Mouse (Mus musculus) cerebellum, postnatal 14 days (tissue): ENCODE data around the gene Tspan13.

ENCODE experiments used
- DNase-seq, 2 experiments: peaks; one replicate each; pipeline ENCODE4 v3.0.0; 2021; ENCODE audit warnings: mixed read lengths in 2 of 2

Tspan13 gene

GRCm38 (mm10) chr12:36042348-36042778 is at the start of gene Tspan13:
TSS of gene Tspan13 (minus strand) at chr12:36042500.
- DNase-seq, result peak; percentile 93 to 95

- DNase-seq, result no peak
Observed at GRCm38 (mm10) chr12:36091964-36092363, 49.7 kb upstream of the Tspan13 start.

DNA sequence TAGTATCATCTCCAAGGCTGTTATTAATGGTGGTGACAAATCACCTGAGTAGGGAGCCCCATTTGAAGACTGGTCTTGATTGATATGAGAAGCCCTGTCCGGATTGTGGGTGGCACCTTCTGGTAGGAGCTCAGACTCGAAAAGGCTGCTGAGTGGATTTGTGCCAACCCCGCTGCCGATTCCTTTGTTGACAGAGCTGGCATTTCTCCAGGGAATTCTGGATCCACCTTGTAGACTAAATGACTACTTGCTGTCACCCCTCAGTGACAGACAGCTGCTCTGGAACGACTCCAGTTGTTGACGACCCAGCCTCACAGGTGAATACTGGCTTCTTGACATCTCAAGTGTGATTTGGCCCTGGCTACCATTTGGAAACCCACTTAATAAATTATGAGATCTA is 46.9 kb upstream of the Tspan13 start:
- peak; percentile 21 to 42 for DNase-seq

DNA sequence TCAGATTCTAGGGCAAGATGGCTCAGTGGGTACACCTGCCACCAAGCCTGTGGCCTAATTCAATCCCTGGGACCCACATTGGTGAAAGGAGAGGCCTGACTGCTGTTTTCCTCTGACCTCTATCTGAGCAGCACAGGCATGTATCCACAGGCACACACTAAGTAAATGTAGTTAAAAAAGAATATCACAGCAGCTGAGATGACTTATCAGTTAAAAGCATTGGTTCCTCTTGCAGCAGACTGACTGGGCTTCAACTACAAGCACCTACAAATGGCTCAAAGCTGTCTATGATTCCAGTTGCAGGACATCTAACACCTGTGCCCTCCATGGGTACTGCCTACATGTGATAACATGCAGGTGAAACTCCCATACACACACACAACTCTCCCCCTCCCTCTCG is 46.5 kb upstream of the Tspan13 start:
- DNase-seq, result no peak

DNA sequence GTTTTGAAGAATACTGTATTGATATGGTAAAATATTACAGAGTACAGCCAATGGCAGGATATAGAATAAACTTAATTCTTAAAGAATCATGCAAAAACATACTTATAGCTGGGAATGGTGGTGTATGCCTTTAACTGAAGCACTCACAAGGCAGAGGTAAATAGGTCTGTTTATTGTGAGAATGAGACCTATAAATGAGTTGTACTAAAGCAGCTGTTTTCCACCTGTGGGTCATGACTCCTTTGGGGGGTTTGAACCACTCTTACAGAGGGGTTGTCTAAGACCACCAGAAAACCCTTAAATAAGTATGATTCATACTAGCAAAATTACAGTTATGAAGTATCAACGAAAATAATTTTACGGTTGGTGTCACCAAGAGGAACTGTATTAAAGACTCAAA is 43.1 kb upstream of the Tspan13 start:
- DNase-seq, result no peak

- no peak for DNase-seq
Observed at GRCm38 (mm10) chr12:36078101-36078899, 36.0 kb upstream of the Tspan13 start.

- no peak for DNase-seq
Observed at GRCm38 (mm10) chr12:36072860-36073259, 30.6 kb upstream of the Tspan13 start.

DNA sequence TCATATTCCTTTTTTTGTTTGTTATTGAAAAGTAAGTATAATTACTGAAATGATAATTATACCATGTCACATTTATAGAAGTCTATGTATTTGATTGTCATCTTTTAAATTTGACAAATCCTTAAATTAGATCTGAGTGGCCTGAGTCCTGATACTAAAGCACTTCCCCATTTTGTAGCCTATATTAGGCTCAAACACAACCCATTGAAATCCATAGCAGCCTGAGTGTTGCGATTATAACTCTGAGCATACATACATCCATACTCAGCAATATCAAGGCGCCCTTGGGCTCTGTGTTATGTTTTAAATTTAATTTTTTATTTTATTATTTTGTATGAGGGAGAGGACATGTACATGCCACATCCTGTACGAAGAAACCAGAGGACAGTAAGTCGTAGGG is 27.9 kb upstream of the Tspan13 start:
- no peak for DNase-seq

DNA sequence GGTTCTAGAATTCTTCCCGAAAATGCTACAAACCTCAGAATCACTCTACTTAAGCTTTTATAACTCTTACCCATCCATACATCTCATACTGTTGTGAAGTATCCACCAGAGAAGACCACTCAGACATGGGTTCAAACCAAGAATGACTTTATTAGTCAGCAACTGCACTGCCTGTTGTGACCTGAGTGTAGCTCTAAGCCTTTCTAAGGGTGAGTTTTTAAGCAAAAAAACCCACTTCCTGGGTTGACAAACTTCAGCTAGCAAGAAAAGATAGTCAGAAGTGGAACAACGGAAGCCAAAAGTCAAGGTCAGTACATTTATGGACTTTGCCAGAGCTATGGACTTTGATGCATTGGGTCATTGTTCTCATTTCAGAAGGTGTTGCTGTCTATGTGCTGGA is 25.2 kb upstream of the Tspan13 start:
- no peak for DNase-seq

- no peak for DNase-seq
Observed at GRCm38 (mm10) chr12:36065911-36066310, 23.6 kb upstream of the Tspan13 start.

- no peak for DNase-seq
Observed at GRCm38 (mm10) chr12:36057699-36058098, 15.4 kb upstream of the Tspan13 start.

- DNase-seq, result no peak
Observed at GRCm38 (mm10) chr12:36050276-36050675, 8.0 kb upstream of the Tspan13 start.

GRCm38 (mm10) chr12:36047593-36047992 is 5.3 kb upstream of the Tspan13 start:
- no peak for DNase-seq

DNA sequence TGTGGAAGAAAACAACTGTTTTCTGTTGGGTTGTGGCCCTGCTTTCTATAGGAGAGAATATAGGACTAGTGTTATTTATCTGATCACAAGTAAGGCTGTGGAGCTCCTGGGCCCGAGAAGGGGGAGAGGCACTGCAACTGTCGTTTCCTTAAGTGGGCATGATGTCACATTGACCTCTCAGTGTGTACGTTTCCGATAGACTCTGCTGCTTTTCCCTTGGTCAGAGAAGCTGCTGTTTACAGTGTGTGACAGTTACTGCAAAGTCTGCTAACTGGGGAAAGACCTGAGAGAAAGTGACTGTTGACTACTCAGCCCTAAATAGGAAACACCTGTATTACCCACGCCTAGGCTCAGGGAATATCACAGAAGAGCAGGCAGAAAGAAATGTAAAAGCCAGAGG is 3.9 kb upstream of the Tspan13 start:
- no peak for DNase-seq

- DNase-seq, result no peak
Observed at GRCm38 (mm10) chr12:36044691-36045090, 2.4 kb upstream of the Tspan13 start.

- DNase-seq, result peak; percentile 81
Observed at GRCm38 (mm10) chr12:36041703-36042347, 475 bp downstream of the Tspan13 start.

- no peak for DNase-seq
Observed at GRCm38 (mm10) chr12:36041281-36041589, 1.1 kb downstream of the Tspan13 start.

DNA sequence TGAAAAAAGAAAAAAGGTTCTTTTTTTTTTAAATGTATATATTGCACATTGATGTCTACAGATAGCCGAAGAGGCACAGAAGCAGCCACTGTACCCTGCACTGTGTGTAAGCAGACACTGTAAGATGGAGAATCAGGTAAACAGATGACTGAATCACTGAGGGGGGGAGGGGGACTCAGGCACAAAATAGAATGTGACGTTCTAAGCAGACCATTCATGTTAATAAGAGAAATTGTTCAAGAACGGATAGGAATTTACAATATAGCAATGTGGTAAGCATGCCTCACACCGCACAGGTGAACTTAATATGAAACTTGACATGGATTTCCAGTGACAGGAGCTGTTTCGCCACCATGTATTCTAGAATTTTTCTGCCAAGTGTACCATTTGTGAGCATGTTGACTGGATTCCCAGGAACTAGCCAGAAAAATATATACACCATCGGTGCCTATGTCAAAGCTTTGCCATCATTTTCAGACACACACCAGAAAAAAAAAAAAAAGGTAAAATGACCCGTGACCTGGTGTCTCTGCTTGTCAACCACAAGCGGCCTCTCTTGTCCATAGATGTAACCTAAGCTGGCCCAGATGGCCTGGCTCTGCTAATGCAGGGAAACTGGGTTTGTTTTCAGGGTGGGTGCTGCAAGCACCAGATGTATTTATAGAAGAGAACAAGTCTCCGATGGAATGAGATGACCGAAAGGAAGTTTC is 1.6 kb downstream of the Tspan13 start:
- DNase-seq, result peak; percentile 26 to 45

GRCm38 (mm10) chr12:36039541-36040084 is 2.7 kb downstream of the Tspan13 start:
- peak in 1 of 2 experiments; percentile 23 for DNase-seq

DNA sequence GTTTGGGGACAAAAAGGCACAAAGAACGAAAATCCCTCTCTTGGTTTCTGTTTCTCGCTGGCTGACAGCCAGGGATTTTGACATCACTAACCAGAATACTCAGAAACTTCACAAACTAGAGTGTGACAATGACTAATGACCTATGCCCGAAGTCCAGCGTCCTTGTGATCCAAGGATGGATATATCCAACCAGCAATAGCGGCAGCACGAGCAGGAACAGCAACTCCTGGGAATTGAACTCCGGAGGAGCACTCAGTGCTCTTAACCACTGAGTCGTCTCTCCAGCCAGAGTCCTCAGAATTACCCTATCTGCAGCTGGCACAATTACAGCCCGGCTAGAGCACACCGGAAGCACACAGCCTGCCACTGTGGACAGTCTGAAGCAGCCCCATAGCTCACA is 5.5 kb downstream of the Tspan13 start:
- DNase-seq, result no peak

GRCm38 (mm10) chr12:36036121-36036520 is 6.2 kb downstream of the Tspan13 start:
- no peak for DNase-seq

DNA sequence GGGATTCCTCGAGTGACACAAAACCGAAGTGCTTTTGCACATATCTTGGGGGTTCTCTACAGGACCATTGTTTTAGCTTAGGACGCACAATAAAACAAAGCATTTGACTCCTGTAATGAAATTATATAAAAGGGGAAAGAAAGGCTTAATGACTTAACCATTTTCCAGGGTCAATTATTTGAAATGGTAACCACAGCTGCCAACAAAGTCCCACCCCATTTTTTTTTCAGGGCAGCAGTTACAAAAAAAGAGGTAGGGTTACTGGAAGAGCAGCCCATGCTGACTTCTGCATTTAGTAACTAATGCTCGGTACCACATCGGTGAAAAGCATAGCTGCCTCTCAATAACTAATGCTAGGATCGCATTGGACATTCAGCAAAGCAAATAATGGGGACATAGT is 6.8 kb downstream of the Tspan13 start:
- DNase-seq, result no peak

GRCm38 (mm10) chr12:36032419-36032818 is 9.9 kb downstream of the Tspan13 start:
- DNase-seq, result no peak
